Mouse (Mus musculus): ENCODE measurements around the gene Hoxa1. TPM values are rescaled to one million over a fixed set of nuclear protein-coding genes. Genes with fewer than 3 reads are reported as not detected.

Gene Hoxa1
- polyA plus RNA-seq, 1 experiment from 2014 or later, result 1.0 TPM

GRCm38 (mm10) chr6:52153270-52153669 is 4.8 kb downstream of the Hoxa1 start:
- Histone ChIP-seq H3K36me3 (no peaks in the 10 kb centered on the region), H3K9ac (no peak overlapping the region), H3K4me3 (no peak overlapping the region), H3K27ac (no peak overlapping the region), H3K4me2 (no peak overlapping the region), H3K27me3 (replicated peaks) (peaks cover 91% of the 10 kb centered on the region), H3K4me1 (no peaks in the 10 kb centered on the region; the same call in 1 of the 2 replicates), H3K9me3 (replicated peaks) (no peaks in the 10 kb centered on the region)
- WGBS (ENCODE audit: insufficient replicate concordance), result 6% methylated on average over 6 of the region's 6 CpGs
- ATAC-seq, result no peak

- H3K36me3 ChIP-seq, result no peaks in the 10 kb centered on the region
- ATAC-seq, result no peak
- WGBS (ENCODE audit: insufficient replicate concordance), result 15% methylated on average over 16 of the region's 16 CpGs
- H3K9me3 ChIP-seq (replicated peaks), result no peaks in the 10 kb centered on the region
- peaks cover 91% of the 10 kb centered on the region for H3K27me3 ChIP-seq (replicated peaks)
- H3K9ac ChIP-seq, result no peak overlapping the region
- H3K4me2 ChIP-seq, result no peak overlapping the region
- H3K4me1 ChIP-seq, result no peaks in the 10 kb centered on the region
- H3K27ac ChIP-seq, result no peak overlapping the region
- no peak overlapping the region for H3K4me3 ChIP-seq
These were observed 5.6 kb downstream of the Hoxa1 start for GRCm38 (mm10) chr6:52152226-52153193.

- no peak overlapping the region for H3K9ac ChIP-seq
- H3K27me3 ChIP-seq (replicated peaks), result peaks cover 91% of the 10 kb centered on the region
- H3K4me3 ChIP-seq, result no peak overlapping the region
- no peak overlapping the region for H3K27ac ChIP-seq
- no peak for ATAC-seq
- H3K36me3 ChIP-seq, result no peaks in the 10 kb centered on the region
- no peak overlapping the region for H3K4me2 ChIP-seq
- WGBS (ENCODE audit: insufficient replicate concordance), result 8% methylated on average over 4 of the region's 4 CpGs
- no peaks in the 10 kb centered on the region for H3K9me3 ChIP-seq (replicated peaks)
- no peaks in the 10 kb centered on the region for H3K4me1 ChIP-seq
These were observed 6.5 kb downstream of the Hoxa1 start for GRCm38 (mm10) chr6:52151571-52151970.

GRCm38 (mm10) chr6:52150401-52150966 is 7.6 kb downstream of the Hoxa1 start:
- no peak overlapping the region for H3K9ac ChIP-seq
- H3K4me1 ChIP-seq, result no peaks in the 10 kb centered on the region
- no peaks in the 10 kb centered on the region for H3K36me3 ChIP-seq
- no peak overlapping the region for H3K27ac ChIP-seq
- H3K27me3 ChIP-seq (replicated peaks), result peaks cover 89% of the 10 kb centered on the region
- no peaks in the 10 kb centered on the region for H3K9me3 ChIP-seq (replicated peaks)
- ATAC-seq, result no peak
- no peak overlapping the region for H3K4me3 ChIP-seq
- 0 out of 2 replicates have a peak overlapping the region, but pooled peaks have one; percentile 18 for H3K4me2 ChIP-seq
- WGBS (ENCODE audit: insufficient replicate concordance), result 8% methylated on average over 16 of the region's 16 CpGs

- Histone ChIP-seq H3K9ac (no peak overlapping the region), H3K27ac (no peak overlapping the region), H3K36me3 (no peaks in the 10 kb centered on the region), H3K4me2 (no peak overlapping the region), H3K9me3 (replicated peaks) (no peaks in the 10 kb centered on the region), H3K4me1 (no peaks in the 10 kb centered on the region), H3K4me3 (no peak overlapping the region), H3K27me3 (replicated peaks) (peaks cover 8% of the 10 kb centered on the region; the same call in 1 of the 2 replicates)
- WGBS (ENCODE audit: insufficient replicate concordance), result 79% methylated on average over 5 of the region's 5 CpGs
- ATAC-seq, result no peak
These were observed 19.0 kb downstream of the Hoxa1 start for GRCm38 (mm10) chr6:52139115-52139514.

GRCm38 (mm10) chr6:52138576-52138975 is 19.5 kb downstream of the Hoxa1 start:
- H3K4me2 ChIP-seq, result no peak overlapping the region
- H3K27ac ChIP-seq, result no peak overlapping the region
- no peak overlapping the region for H3K4me3 ChIP-seq
- no peaks in the 10 kb centered on the region for H3K36me3 ChIP-seq
- ATAC-seq, result no peak
- no peaks in the 10 kb centered on the region for H3K9me3 ChIP-seq (replicated peaks)
- WGBS (ENCODE audit: insufficient replicate concordance), result 72% methylated on average over 10 of the region's 10 CpGs
- no peaks in the 10 kb centered on the region for H3K4me1 ChIP-seq
- peaks cover 8% of the 10 kb centered on the region; the same call in 1 of the 2 replicates for H3K27me3 ChIP-seq (replicated peaks)
- no peak overlapping the region for H3K9ac ChIP-seq

- peaks cover 8% of the 10 kb centered on the region; the same call in 1 of the 2 replicates for H3K27me3 ChIP-seq (replicated peaks)
- no peaks in the 10 kb centered on the region for H3K4me1 ChIP-seq
- no peak overlapping the region for H3K4me3 ChIP-seq
- no peak for ATAC-seq
- H3K27ac ChIP-seq, result no peak overlapping the region
- no peaks in the 10 kb centered on the region for H3K9me3 ChIP-seq (replicated peaks)
- no peak overlapping the region for H3K9ac ChIP-seq
- no peak overlapping the region for H3K4me2 ChIP-seq
- 65% methylated on average over 9 of the region's 9 CpGs for WGBS (ENCODE audit: insufficient replicate concordance)
- no peaks in the 10 kb centered on the region for H3K36me3 ChIP-seq
These were observed 20.1 kb downstream of the Hoxa1 start for GRCm38 (mm10) chr6:52137841-52138535.

GRCm38 (mm10) chr6:52123673-52124072 is 34.4 kb downstream of the Hoxa1 start:
- 53% methylated on average over 4 of the region's 4 CpGs for WGBS (ENCODE audit: insufficient replicate concordance)
- no peak for ATAC-seq
- Histone ChIP-seq H3K27me3 (replicated peaks) (peaks cover 6% of the 10 kb centered on the region; the same call in 1 of the 2 replicates), H3K9ac (no peak overlapping the region), H3K4me2 (no peak overlapping the region), H3K4me3 (no peak overlapping the region), H3K9me3 (replicated peaks) (no peaks in the 10 kb centered on the region), H3K36me3 (no peaks in the 10 kb centered on the region), H3K4me1 (no peaks in the 10 kb centered on the region), H3K27ac (no peak overlapping the region)

GRCm38 (mm10) chr6:52121173-52121572 is 36.9 kb downstream of the Hoxa1 start:
- ATAC-seq, result no peak
- H3K27ac ChIP-seq, result no peak overlapping the region
- H3K36me3 ChIP-seq, result no peaks in the 10 kb centered on the region
- H3K4me1 ChIP-seq, result no peaks in the 10 kb centered on the region
- no peaks in the 10 kb centered on the region for H3K9me3 ChIP-seq (replicated peaks)
- no peak overlapping the region for H3K4me2 ChIP-seq
- H3K27me3 ChIP-seq (replicated peaks), result peaks cover 11% of the 10 kb centered on the region; the same call in 1 of the 2 replicates
- H3K9ac ChIP-seq, result no peak overlapping the region
- no peak overlapping the region for H3K4me3 ChIP-seq
- WGBS (ENCODE audit: insufficient replicate concordance), result 45% methylated on average over 3 of the region's 3 CpGs

- ATAC-seq, result no peak
- H3K9me3 ChIP-seq (replicated peaks), result no peaks in the 10 kb centered on the region
- WGBS (ENCODE audit: insufficient replicate concordance), result 34% methylated on average over 6 of the region's 6 CpGs
- H3K4me2 ChIP-seq, result no peak overlapping the region
- H3K9ac ChIP-seq, result no peak overlapping the region
- no peaks in the 10 kb centered on the region for H3K4me1 ChIP-seq
- H3K27me3 ChIP-seq (replicated peaks), result peaks cover 19% of the 10 kb centered on the region
- H3K27ac ChIP-seq, result no peak overlapping the region
- no peak overlapping the region for H3K4me3 ChIP-seq
- no peaks in the 10 kb centered on the region for H3K36me3 ChIP-seq
These were observed 39.0 kb downstream of the Hoxa1 start for GRCm38 (mm10) chr6:52118903-52119635.

GRCm38 (mm10) chr6:52115899-52116298 is 42.2 kb downstream of the Hoxa1 start:
- Histone ChIP-seq H3K27ac (no peak overlapping the region), H3K4me3 (no peak overlapping the region), H3K36me3 (no peaks in the 10 kb centered on the region), H3K9ac (no peak overlapping the region), H3K4me2 (no peak overlapping the region), H3K4me1 (no peaks in the 10 kb centered on the region), H3K9me3 (replicated peaks) (no peaks in the 10 kb centered on the region), H3K27me3 (replicated peaks) (peaks cover 24% of the 10 kb centered on the region)
- ATAC-seq, result no peak
- 14% methylated on average over 5 of the region's 5 CpGs for WGBS (ENCODE audit: insufficient replicate concordance)

Measured in liver, embryonic 12.5 days (tissue).